Mouse (Mus musculus) B cell, adult 2 months (primary cell): ENCODE measurements around the gene Rgs16.

Experiments used
- DNase-seq, 2 experiments: peaks; one replicate each; pipeline ENCODE4 v3.0.0; 2022

Gene Rgs16

GRCm38 (mm10) chr1:153740145-153740544 is at the start of gene Rgs16:
Rgs16 (plus strand) TSS chr1:153740349.
- peak; percentile 69 to 71 for DNase-seq

DNA sequence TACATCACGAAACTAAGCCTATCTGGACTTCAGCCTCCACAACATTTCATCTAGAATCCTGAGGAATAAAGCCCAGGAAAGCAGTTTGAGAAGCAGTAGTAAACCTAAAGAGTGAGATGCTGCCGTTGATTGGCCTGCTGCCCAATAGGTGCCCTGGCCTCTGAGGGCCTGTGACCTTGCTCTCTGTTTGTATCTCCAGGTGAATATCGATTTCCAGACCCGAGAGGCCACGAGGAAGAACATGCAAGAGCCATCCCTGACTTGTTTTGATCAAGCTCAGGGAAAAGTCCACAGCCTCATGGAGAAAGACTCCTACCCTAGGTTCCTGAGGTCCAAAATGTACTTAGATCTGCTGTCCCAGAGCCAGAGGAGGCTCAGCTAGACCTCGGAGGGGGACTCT is 47.6 kb upstream of the Rgs16 start:
- DNase-seq: no peak

GRCm38 (mm10) chr1:153694372-153695120 is 45.6 kb upstream of the Rgs16 start:
- DNase-seq: no peak

DNA sequence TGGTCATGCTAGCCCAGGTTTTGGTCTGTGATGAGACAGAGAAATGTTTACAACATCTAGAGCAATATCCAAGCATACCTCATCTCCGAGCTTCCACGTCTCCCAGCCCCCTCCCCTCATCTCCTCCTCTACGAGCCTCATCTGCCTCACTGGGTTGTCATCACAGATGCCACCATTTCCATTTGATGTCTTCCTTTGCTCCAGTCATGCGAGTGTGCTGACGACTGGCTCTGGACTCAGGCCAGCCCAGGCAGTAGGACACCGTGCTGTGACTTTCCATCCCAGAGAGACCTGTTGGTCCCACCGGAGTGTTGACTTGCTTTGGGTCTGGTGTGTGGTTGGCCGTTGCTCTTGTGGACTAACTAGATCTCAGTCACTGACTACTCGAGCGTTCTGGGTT is 44.8 kb upstream of the Rgs16 start:
- no peak for DNase-seq

DNA sequence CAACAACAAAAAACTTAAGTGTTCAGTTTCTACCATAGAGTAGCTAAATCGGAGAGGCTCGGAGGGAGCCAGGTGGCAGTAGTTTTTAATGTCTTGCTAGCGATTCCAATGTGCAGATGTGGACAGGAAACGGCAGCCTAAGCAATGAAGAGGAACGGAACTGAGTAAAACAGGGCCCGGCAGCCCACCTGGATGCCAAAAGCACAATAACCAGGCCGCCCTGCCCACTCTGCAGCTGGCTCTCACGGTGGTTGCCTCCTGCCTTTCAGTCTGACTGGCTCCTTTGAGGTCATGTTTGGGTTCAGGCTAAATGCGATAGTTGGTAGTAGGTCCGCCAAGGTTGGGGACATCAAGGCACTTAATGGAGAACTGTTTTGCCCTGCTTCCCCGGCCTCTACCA is 44.1 kb upstream of the Rgs16 start:
- peak; percentile 51 to 54 for DNase-seq

DNA sequence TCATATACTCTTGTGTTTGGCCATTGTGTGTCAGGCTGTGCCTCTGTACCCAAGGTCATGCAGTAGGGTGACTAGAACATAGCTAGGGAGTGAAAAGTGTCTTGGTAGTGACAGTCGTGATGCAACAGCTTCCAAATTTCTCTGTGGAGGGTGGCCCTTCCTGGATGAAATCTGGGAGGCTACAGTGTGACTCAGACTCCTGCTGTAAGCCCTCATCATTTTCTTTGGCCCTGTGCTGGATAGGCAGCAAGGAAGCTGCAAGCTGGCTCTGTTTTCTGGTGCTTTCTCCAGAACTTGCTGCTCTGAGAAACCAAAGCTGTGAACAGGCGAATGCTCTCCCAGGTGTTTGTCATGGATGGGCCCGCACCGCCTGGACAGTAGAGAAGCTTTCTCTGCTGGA is 43.6 kb upstream of the Rgs16 start:
- DNase-seq: no peak

GRCm38 (mm10) chr1:153697581-153698251 is 42.4 kb upstream of the Rgs16 start:
- DNase-seq: no peak

DNA sequence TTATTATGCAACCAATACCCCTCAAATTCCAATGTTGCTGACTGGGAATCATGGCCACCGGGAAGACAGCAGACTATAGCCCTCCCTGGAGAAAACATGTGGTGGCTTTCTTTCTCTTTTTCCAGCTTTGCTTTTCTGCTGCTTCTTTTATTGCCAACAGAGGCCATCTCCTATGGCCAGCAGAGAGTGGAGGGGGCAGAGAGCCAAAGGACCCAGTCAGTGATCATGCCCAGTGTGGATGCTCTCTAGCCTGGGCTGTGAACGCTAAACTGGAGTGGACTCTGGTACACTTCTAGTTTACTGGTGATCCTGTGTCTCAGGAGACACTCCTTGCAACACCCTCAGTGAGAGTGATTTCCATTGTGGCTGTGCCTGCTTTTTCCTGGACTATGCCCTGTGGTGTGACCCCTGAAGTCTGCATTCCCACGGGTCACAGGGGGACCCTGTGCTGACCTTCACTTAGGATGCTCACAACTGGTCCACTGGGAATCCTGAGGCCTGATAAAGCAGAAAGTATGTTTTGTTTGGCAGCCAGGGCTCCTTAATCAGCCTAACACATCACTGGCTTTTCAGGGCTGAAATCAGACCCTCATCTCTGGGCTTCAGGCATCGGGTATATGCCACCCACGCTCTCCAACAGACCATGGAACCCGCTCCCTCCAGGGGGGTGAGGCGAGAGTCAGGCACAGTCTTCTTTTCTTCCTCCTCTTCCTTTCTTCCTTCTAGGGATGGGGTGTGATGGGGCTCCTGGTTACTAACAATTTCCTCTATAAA is 41.7 kb upstream of the Rgs16 start:
- DNase-seq: no peak

GRCm38 (mm10) chr1:153700448-153701063 is 39.6 kb upstream of the Rgs16 start:
- DNase-seq: peak; percentile 43 to 49

DNA sequence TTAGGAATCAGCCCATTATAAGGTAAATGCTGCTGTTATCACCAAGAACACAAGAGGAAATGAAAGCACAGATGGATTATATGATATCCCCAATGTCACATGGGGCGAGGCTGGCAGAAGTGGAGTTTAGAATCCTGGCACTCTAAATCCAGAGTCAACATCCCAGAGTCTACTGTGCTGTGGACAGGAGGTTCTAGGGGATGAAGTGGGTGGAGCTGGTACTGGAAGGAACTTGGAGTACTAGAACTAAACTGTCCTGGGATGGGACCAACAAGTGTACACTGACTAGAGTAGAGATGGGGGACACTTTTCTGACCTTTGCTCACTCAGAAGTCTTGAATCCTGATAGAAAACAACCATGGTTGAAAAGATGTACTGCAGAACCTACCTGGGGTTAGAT is 38.7 kb upstream of the Rgs16 start:
- no peak for DNase-seq

DNA sequence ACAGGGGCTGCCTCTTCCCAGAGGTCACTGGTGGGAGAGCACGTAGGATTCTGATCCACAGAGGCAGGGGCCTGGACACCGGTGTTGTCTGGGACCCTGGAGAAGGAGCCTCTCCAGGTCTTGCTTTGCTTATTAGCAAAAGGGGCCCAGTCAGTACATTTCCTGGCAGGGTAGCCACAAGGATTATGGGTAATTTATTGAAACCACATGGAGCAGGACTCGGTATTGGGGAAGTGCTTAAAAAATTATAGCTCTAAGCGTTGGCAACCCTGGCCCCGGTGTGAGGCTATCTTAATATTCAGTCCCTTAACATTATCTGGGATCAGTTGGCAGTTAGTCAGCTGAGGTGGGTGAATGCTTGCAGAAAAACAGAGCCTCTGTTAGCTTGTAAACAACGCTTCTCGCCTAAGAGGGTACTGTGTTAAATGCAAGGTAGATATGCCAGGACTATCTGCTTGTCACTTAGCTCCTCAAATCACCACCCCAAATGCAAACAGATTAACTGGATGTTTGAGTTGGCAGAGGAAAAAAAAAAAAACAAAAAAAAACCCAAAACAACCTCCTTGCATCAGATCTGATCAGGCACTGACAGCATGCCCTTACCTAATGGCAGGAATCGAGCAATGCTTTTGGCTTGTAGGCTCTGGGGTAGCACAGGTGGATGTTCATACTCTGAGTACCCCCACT is 37.8 kb upstream of the Rgs16 start:
- no peak for DNase-seq

DNA sequence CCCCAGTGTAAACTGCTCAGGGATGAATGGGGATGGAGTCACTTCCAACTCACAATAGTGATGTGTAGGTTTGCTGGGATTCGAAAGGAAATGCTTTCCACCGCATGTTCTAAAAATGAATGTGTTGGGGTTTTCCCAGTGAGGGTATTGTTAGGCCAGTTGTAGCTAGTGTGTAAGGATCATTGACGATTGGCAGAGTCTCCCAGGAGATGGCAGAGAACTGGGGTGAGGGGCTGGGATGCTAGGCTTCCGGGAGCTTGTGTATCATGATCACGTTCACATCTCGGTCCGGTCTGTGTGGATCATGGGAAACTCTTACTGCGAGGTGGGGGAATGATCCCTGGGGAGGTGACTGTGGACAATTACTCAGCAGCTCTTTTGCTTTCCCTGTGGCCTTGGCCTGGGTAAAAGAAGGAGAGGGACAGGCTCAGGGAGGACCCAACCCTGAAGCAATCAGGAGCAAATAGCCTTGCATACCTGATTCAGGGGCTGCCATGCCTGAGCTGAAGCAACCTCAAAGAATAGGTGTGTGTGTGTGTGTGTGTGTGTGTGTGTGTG is 37.2 kb upstream of the Rgs16 start:
- DNase-seq: no peak

- no peak for DNase-seq
Measured at GRCm38 (mm10) chr1:153703445-153703991, 36.6 kb upstream of the Rgs16 start.

GRCm38 (mm10) chr1:153704174-153704573 is 36.0 kb upstream of the Rgs16 start:
- no peak for DNase-seq

- no peak for DNase-seq
Measured at GRCm38 (mm10) chr1:153704996-153705395, 35.2 kb upstream of the Rgs16 start.

DNA sequence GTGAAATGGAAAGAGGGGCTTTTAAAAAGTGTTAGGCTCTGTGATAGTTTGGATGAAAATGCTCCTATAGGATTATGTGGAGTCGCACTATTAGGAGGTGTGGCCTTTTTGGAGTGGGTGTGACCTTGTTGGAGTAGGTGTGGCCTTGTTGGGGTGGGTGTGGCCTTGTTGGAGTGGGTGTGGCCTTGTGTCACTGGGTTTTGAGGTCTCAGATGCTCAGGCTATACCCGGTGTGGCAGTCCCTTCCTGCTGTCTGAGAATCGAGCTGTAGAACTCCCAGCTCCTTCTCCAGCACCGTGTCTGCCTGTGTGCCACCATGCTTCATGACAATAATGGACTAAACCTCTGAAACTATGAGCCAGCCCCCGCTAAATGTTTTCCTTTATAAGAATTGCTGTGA is 31.5 kb upstream of the Rgs16 start:
- no peak for DNase-seq

- peak; percentile 35 to 44 for DNase-seq
Measured at GRCm38 (mm10) chr1:153709451-153709850, 30.7 kb upstream of the Rgs16 start.

- DNase-seq: no peak
Measured at GRCm38 (mm10) chr1:153711544-153712262, 28.4 kb upstream of the Rgs16 start.

- DNase-seq: no peak
Measured at GRCm38 (mm10) chr1:153712633-153713032, 27.5 kb upstream of the Rgs16 start.

DNA sequence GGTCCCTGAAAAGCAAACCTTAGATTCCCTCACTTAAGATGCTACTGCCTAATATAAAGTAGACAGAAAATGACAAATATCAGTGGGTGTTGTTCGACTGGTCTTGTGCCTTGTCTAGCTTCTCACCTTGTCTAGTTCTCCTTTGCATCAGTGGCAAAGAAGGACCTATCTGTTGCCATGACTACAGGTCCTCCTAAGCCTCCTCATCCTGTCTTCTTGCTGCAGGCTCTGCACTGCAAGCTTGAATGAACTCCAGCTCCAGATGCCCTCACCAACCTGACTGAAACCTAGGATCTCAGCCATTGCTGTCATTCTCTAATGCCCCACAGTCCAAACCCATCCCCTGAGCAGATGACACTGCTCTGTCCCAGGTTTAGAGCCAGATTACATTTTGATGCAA is 22.2 kb upstream of the Rgs16 start:
- DNase-seq: no peak

GRCm38 (mm10) chr1:153720935-153721334 is 19.2 kb upstream of the Rgs16 start:
- DNase-seq: no peak
